Mouse (Mus musculus): ENCODE measurements around the gene Edc4.
"Not testable (repeated sequence)": the region's sequence is repeated elsewhere in the genome, so short reads cannot be mapped to it uniquely, and the experiment has no call there.

The Edc4 gene

DNA sequence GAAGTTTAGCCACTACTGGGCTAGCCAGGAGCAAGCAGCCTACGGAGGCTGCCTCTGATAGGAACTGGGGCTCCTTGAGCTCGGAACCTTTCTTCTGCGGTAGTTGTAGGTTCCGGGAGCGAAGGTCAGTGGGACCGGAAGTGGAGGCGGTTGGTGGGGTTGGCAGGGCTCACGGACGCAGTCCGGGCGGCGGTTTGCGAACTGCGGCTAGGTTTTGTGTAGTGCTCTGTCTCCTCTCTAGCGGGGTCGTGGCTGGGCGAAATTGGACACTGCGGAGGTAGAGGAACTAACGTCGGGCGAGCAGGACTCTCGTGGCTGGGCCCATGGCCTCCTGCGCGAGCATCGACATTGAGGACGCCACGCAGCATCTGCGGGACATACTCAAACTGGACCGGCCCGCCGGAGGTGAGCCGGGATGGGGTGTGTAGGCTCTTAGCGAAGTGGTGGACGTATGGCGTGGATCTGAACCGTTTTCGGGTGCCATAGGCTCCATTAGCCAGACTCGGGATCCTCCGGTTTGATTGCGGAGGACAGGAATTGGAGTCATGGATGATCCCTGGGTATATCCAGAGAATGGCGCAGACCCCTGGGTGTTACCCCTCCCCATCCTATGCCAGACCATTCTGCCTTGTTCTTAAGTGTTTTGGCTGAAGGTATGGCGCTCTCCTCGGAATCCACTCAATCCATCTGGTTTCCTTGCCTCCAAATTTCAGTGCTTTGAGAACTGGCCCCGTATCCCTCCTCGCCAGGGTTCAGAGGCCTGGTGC, at the start of gene Edc4:
Gene Edc4 (plus strand): TSS at position 128 of the 767 bp plus-strand sequence.
- no peak for DNase-seq (ENCODE audit: low read depth, low spot score)

DNA sequence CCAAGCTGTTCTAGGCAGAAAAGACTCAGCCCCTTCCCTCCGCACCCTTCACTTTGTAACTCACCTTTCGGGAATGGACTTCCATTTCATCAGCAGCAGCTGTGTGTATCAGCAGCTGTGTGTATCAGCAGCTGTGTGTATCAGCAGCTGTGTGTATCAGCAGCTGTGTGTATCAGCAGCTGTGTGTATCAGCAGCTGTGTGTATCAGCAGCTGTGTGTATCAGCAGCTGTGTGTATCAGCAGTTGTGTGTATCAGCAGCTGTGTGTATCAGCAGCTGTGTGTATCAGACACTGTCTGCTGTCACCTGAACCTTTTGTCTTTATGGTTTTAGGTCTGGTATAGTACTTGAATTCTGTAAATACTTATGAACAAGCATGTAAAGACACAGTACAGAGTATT, 46.9 kb upstream of the Edc4 start:
- not testable (repeated sequence) for DNase-seq (ENCODE audit: low read depth, low spot score)

DNA sequence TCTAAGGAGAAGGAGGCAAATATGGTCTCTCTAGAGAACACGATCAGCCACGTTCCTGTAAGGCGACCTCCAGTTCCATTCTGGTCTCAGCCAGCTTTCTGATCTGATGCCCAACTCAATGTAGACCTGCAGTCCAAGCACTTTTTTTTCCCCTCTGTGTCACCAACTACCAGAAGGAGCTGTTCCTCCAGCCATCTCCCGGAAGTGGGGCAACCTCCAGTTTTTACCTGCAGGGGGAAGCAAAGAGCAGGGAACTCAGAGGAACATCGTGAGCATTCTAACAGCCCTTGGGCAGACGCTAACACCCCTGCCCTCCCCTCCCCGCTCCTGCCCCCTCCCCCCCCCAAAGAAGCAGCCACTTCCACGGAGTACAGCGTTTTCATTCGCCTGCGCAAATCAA, 45.4 kb upstream of the Edc4 start:
- DNase-seq (ENCODE audit: low read depth, low spot score) = no peak

DNA sequence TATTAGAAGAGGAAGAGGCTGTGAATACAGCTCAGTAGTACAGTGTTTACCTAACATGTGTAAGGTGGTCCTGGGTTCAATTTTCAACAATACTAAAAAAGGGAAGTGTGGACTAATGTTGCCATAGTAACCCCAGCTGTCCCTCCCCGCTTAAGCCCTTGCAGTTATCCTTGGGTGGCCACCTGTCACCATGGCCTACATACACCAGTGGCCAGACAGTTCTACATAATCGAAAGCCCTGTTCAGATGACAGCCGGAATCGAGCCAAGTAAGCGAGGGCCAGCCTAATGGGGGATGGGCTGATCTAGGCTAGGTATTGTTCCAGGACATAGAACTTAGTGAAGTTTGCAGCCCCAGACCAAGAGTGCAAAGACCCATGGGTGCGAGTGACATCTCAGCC, 43.7 kb upstream of the Edc4 start:
- no peak for DNase-seq (ENCODE audit: low read depth, low spot score)

DNA sequence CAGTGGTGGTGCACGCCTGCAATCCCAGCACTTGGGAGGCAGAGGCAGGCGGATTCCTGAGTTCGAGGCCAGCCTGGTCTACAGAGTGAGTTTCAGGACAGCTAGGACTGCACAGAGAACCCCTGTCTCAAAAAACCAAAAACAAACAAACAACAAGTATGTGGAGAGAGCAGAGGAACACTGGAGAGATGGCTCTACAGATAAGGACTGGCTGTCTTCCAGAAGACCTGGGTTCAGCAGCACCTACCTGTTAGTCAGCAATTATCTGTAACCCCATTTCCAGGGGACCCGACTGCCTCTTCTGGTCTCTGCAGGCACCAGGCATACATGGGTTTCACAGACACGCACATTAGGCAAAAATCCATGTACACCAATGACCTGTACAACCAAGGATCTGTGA, 41.5 kb upstream of the Edc4 start:
- no peak for DNase-seq (ENCODE audit: low read depth, low spot score)

DNA sequence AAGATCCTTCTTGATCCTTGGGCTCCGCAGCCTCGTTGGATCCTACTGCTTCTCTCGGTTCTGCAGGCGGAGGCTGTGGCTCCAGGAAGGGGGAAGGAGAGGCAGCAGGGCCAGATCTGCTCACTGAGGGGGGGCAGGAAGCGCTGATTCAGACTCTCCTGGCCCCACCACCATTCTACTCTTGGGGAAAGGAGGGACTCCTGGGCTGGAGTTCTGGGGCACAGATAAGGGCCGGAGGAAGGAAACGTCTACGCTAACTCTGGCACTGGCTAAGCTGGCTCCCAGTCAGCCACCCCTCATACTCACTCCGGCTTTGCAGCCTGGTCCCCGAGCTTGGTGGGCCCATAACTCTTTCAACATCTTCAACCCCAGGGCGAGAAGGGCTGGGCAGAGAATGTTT, 34.0 kb upstream of the Edc4 start:
- no peak for DNase-seq (ENCODE audit: low read depth, low spot score)

DNA sequence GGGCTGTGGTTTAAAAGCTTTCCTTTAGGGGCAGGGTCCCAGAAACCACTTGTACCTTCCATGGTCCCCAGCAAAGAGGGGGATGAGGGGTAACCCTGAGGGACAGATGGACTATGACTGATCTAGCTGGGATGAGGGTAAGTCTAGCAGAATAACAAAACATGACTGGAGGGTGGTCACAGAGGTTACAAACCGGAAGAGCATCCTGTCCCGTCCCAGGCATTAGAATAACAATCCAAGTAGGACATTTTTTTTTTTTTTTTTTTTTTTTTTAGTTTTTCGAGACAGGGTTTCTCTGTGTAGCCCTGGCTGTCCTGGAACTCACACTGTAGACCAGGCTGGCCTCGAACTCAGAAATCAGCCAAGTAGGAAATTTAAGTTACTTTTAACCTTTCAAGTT, 30.7 kb upstream of the Edc4 start:
- no peak for DNase-seq (ENCODE audit: low read depth, low spot score)

DNA sequence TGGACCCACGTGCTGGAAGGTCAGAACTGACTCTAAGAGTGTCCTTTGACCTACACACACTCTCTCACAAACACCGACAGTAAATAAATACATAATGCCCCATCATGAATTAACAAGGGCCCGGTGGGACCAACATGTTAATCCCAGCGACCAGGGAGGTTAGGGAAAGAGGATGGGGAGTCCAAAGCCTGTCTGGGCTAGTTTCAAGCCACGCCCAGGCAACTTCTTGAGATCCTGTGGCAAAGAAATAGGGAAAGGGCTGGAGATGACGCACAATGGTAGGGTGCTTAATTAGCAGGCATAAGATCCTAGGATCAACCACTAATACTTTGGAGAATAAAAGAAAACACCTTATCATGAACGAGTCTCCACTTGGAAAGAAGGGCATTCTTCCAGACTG, 30.1 kb upstream of the Edc4 start:
- DNase-seq (ENCODE audit: low read depth, low spot score) = no peak

DNA sequence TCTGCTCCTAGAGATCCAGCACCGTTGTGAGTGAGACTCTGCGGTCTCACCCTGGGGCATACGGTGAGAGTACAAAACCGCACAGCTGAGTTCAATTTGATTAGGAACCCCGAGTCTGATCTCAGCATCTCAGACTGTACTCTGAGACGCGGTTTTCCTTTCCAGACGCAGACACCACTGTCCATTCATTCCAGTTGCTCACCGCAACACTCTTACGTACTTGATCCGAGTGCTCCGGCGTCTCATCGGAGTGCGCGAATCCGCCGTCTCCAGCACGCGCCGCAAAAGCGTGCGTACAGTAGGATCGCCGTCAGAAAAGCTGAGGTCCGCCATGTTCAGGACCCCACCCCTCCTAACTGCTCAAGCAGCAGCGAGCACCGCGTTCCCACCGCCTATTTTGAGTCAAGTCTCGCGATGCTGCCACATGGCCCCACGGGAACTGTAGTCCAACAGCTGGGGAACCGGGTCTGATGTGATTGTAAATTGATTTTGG, 29.0 kb upstream of the Edc4 start:
- peak; percentile 88 for DNase-seq (ENCODE audit: low read depth, low spot score)

DNA sequence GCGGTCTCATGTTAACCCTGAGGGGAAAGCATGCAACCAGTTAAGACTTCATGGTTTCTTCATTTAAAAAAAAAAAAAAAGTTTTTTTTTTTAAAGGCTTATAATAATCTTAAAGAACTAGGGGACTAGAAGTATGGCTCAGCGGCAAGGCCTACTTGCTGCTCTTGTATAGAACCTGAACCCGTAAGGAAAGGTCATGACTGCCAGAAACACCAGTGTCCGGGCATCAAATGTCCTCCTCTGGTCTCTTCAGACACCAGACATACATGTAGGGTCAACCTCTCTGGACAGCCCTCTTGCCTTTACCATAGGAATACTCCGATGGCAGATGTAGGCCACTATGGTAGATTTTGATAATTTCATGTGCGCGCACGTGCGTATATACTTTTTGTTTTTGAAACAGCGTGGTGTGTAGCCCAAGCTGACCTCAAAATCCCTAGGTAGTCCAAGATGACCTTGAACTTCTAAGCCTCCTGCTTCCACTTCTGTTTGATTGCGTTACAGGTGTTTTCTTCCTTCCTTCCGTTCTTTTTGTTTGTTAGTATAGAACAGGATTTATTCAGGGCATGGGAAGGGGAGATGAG, 28.4 kb upstream of the Edc4 start:
- DNase-seq (ENCODE audit: low read depth, low spot score) = no peak

DNA sequence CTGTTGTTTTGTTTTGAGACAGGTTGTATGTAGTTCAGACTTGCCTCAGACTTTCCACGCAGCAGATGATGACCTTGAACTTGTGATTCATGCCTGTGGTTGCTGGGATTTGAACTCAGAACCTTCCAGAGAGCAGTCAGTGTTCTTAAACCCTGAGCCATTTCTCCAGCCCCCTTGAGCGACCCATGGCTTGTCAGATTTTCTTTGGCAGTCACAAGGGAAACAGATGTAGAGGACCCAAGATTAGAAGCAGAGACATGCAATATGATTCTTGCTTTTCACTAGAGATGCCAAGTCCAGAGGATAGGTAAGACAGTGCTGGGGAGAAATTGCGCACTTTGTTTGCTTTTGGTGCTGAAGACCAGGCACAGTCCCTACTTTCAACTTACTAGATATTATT, 27.5 kb upstream of the Edc4 start, which contains the start of gene Cenpt:
Gene Cenpt (minus strand): TSS at position 101 of the 400 bp plus-strand sequence.
- DNase-seq (ENCODE audit: low read depth, low spot score) = no peak

DNA sequence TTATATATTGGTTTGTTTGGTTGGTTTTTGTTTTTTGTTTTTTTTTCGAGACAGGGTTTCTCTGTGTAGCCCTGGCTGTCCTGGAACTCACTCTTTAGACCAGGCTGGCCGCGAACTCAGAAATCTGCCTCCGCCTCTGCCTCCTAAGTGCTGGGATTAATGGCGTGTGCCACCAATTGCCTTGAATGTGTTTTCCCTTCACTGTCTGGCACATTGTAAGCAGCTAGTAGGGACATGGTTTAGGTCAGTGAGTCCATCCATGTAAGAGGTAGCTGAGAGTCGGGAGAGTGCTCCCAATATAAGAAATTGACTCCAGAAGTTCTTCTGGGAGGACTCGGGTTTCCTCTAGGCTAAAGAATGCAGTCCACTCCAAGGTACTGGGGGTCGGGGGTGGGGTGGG, 26.4 kb upstream of the Edc4 start:
- DNase-seq (ENCODE audit: low read depth, low spot score) = no peak

DNA sequence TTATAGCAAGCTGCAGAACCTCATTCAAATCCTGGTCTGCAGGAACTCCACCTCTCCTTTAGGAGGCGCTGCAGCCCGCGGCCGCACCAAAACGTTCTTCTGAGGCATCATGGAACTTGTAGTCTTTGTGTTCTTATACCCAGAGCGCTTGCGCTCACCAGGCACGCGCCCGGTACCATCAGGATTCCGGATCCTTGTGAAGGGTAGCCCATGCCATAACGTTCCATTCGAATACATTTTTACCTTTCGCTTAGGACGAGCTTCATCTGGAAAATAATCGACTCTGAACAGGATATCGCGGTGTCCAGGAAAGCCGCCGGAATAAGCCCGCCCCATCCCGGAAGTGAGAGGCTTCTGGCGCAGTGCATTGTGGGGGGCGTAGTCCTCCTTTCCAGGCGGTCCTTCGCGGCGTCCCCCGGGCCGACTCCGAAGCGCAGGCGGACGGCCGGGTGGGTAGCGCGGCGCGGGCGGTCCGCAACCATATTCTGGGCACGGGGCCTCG, 25.9 kb upstream of the Edc4 start, which contains the start of gene Thap11:
Gene Thap11 (plus strand): TSS at position 418 of the 502 bp plus-strand sequence.
- DNase-seq (ENCODE audit: low read depth, low spot score) = peak; percentile 88

DNA sequence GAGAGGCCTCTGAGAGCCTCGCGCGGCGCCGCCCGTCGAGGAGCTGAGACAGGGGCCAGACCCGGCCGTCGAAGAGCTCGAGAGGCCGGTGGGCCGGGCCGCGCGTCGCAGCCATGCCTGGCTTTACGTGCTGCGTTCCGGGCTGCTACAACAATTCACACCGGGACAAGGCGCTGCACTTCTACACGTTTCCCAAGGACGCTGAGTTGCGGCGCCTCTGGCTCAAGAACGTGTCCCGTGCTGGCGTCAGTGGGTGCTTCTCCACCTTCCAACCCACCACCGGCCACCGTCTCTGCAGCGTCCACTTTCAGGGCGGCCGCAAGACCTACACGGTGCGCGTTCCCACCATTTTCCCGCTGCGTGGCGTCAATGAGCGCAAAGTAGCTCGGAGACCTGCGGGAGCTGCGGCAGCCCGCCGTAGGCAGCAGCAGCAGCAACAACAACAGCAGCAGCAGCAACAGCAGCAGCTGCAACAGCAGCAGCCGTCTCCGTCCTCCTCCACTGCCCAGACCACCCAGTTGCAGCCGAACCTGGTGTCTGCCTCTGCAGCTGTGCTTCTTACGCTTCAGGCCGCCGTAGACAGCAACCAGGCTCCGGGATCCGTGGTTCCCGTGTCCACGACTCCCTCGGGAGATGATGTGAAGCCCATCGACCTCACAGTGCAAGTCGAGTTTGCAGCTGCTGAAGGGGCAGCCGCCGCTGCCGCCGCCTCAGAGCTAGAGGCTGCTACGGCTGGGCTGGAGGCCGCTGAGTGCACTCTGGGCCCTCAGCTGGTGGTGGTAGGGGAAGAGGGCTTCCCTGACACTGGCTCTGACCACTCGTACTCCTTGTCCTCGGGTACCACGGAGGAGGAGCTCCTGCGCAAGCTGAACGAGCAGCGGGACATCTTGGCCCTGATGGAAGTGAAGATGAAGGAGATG, 25.2 kb upstream of the Edc4 start:
- DNase-seq (ENCODE audit: low read depth, low spot score) = no peak

DNA sequence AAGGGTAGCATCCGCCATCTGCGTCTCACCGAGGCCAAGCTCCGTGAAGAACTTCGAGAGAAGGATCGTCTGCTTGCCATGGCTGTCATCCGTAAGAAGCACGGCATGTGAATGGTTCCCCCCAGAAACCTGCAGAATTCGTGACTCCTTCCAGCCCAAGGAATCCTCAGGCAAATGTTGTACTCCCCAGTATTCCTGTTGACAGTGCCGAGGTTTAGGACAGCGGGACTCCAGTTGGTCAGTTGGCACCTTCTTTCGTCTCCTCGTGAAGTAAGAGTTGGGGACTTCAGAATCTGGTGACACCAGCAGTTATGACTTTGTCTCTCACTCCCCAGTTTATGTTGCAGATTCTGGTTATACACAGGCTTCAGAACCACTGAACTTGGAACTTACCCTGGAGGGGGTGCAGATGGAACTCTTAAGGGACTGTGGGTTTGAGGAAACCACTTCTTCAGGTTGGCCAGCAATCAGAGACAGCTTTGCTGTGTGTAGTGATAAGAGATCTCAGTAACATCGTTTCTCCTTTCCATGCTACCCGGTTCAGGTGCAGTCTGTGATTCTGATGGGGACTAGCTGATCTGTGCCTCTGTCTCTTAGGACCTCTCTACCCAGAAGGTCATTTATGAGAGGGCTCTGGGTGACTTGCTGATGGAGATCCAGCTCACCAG, 24.4 kb upstream of the Edc4 start:
- DNase-seq (ENCODE audit: low read depth, low spot score) = no peak

DNA sequence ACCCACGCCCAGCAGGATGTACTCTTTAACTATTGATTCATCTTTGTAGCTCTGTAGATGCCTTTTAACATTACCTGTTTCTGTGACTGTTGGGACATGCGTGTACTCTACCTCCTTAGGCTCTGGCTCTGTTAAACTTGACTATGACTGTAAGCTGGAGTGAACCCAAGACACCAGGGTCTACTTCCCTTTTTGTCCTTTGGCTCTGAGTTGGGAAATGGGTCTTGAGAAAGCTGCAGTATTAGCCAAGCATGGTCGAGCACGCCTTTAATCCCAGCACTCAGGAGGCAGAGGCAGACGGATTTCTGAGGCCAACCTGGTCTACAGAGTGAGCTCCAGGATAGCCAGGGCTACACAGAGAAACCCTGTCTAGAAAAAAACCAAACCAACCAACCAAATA, 22.2 kb upstream of the Edc4 start:
- DNase-seq (ENCODE audit: low read depth, low spot score) = no peak

DNA sequence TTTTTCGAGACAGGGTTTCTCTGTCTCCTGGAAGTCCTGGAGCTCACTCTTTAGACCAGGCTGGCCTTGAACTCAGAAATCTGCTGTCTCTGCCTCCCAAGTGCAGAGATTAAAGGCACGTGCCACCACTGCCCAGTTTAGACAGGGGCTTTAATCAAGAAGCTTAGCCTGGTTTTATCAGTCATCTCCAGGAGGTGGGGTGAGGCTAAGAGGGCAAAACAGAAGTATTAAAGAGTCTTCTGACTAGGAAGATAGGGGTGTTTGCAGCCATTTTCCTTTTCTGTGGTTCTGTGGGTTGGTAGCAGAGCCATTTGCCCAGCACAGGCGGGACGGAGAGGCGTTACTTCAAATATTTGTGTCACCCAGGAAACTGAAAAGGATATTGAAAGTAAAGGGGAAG, 21.4 kb upstream of the Edc4 start:
- DNase-seq (ENCODE audit: low read depth, low spot score) = no peak

DNA sequence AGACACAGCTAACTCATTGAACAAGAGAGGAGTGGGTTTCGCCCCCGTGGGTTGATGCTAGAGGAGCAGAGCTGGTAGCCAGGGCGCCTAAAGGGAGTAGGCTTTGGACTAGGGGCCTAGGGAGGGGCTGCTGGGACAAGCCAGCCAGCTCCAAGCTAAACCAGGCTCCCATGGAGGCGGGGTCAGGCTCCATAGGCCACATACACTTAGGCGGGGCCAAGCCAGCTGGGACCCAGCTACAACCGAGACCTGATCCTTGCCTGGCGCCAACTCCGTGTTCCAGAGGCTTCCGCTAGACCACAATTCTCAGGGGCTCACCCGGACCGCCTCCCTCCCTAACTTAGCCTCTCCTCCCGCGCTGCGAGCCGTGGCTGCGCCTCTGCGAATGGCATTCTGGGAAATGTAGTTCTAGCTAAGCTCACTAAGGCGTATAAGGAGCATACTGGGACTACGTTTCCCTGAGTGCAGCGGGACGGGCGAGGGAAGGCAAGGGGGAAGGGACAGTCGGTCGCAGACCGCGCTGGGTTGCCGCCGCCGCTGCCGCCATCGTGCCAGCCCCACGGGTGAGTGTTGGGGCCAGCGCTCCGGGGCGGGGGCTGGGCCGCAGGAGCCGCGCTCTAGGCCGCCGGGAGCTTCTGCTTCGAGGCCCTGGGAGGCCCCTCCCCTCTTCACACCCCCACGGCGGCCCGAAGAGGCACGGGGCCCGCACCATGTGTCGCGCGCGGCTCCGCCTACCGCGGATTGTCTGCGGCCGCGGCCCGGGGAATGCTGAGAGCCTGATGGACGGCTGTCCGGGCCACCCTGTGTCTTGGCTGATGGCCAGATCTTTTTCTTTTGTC, 20.3 kb upstream of the Edc4 start, which contains the start of gene Nutf2:
Gene Nutf2 (plus strand): TSS at position 438 of the 839 bp plus-strand sequence.
- peak; percentile 91 for DNase-seq (ENCODE audit: low read depth, low spot score)

DNA sequence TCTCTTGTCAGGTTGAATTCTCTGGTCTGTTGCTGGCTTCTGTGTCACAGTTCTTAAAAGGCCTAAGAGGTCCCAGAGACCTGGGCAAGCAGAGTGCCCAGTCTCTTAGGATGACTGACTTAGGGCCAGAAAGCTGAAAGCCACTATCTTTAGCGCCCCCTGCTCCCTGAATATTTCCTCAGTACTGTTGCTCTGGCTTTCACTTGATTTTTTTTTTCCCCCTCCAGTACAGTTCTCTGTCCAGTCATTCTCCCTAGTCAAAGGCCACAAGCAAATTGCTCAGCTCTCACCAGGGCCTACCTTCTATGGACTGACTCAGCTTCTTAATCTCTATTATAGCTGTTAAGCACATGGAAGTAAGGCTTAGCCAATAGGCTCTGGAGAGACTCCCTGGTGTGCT, 18.7 kb upstream of the Edc4 start:
- no peak for DNase-seq (ENCODE audit: low read depth, low spot score)

DNA sequence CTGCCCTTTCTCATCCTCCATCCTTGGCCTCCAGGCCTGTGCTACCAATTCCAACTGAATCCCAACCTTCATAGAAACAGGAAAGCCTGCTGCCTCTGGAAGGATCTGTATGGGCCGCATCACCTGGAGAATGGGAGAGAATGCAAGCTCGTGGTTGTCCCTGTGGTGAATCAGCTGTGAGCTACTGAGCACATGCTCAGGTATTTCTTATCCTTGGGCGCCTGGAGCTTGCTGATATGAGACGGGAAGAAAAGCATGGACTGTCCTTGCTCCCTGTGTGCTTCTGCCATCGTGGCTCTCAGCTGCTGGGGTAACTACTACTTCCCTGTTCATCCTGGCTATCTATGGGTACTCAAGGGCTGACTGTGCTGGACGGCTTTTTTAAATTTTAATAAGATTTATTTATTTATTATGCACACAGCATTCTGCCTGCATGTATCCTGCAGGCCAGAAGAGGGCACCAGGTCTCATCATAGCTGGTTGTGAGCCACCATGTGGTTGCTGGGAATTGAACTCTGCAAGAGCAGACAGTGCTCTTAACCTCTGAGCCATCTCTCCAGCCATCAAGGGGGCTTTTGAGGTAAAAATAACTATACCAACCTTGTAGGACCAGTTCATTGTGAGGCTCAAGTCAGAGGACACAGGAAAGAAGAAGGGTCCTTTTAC, 14.2 kb upstream of the Edc4 start:
- no peak for DNase-seq (ENCODE audit: low read depth, low spot score)
